Mouse (Mus musculus) right cerebral cortex, postnatal 4 days (tissue): Measurements from ENCODE around the gene Zfp90.
"Not testable (repeated sequence)": the region's sequence is repeated elsewhere in the genome, so short reads cannot be mapped to it uniquely, and the experiment has no call there.

Experiments
- DNase-seq: peaks from one replicate; pipeline ENCODE4 v3.0.0-alpha.2; 2022

Gene Zfp90

DNA sequence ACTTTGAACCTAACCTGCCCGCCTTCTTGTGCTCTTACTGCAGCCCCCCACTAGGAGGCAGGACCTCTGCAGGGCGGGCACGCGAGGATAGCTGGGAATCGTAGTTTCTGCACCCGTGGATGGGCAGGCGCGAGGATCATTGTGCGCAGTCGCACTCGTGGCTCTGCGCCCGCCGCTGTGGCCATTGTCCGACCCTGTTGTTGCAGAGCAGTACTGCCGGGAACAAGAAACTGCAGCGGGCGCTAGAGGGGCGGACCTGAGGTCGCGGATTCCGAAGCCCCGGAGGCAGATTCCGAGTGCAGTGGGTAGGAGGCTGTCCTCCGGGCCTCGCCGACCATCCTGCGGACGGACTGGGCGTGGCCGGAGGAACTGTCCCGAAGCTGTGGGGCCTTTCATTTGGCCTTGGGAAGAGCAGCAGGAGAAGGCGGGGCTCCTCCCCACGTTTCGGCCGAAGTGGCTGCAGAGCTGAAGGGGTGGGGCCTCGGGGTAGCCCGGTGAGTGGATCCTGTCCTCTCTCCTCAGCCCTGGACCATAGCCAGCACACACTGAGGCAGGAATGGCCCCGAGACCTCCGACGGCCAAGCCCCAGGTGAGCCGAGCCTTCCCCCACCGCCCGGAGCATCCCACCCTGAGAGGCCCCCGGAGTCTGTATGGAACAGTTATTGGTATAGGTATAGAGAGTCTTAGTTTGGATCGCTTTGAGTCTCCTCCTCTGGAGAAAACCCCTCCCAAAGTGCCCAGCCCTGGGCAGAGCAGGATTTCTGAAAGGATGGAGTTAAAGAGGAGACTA is at the start of gene Zfp90:
Gene Zfp90 (plus strand): TSS at position 146 of the 790 bp plus-strand sequence.
- peak; percentile 94 for DNase-seq

DNA sequence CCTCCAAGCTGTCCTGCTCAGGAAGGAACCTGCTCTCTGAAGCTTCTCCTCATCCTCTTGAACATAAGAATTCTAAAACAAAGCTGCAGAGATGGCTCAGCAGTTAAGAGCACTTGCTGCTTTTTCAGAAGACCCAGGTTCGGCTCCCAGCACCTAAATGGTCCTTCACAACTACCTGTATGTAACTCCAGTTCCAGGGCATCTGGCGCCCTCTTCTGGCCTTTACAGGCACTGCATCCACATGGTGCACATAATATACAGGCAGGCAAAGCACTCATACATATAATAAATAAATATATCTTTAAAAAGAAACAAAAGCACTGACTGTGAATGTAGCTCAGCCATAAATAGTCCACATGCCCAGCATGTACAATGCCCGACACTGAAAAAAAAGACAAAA is 46.6 kb upstream of the Zfp90 start:
- DNase-seq: peak; percentile 9

DNA sequence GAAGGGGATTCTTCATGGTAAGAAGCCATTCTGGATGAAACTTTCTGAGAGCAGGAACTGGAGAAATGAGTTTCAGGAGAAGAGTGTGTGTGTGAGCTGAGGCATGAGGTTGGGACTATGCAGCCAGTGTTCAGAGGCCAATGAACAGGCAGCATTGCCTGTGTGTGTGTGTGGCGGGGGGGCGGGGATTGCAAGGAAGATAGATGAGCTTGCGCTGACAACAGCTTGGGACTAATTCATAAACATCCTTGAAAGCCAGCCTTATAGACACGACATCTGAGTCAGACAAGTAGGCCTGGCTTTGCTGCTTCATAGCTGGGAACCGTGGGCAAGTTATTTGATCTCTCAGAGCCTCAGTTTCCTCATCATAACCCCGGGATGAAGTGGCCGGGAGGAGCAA is 46.1 kb upstream of the Zfp90 start:
- DNase-seq: no peak

DNA sequence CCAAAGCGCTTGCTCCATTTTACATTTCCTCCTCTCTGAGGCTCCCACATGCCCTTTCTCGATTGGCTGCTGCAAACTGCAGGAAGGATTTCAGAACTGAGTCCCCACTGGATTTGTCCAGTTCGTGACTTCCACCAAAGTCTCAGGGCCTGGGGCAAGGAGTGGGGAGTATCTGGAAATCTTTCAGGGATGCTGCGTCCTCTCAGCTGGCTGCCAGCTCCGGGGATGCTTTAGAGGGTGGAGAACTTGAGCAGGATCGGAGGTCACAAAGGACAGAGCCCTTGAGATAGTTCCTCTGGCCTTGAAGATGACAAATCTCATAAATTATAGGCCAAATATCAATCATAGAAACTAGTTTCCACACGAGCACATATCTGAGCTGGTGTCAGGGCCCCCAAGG is 39.2 kb upstream of the Zfp90 start:
- DNase-seq: no peak

DNA sequence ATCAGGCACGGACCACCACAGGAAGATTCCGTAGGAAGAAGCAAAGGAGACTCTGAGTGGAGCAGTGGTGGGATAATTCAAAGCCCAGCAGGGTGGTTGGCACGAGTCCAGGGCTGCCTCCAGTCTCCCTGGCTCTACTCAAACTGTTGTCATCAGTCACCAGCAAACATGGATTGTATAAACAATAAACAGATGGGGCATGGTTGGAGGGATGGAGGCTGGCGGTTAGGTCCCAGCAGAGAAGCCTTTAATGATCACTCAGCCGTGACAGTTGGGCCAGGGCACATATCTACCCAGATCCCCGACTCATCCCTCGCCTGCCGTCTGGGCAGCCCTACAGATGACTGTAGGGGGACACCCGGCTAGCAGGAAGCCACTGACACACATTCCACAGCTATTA is 38.3 kb upstream of the Zfp90 start:
- DNase-seq: peak; percentile 46

DNA sequence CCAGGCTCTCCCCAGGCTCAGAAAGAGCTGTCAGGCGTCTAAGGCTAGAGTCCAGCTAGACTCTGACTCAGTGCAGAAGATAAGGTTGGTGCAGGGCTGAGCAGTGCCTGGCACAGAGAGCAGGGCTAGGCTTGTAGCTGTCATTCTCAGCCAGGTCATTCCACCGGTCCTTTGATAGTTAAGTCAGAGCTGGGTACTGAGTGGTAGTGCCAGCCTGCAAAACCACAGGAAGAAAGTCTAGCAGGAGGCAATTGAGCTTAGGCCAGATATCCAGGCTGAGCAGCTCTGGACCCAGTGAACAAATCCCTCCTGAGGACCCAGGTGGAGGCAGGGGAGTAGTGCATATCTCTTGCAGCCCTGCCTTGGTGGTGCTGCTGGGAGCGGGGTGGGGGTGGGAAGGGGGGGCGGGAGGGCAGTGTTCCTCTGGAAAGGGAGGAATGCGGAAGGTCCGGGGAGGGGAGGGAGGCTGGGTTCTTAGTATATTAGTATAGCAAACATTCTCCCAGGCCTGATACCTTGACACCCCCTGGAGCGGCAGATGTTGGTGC is 36.6 kb upstream of the Zfp90 start:
- no peak for DNase-seq

DNA sequence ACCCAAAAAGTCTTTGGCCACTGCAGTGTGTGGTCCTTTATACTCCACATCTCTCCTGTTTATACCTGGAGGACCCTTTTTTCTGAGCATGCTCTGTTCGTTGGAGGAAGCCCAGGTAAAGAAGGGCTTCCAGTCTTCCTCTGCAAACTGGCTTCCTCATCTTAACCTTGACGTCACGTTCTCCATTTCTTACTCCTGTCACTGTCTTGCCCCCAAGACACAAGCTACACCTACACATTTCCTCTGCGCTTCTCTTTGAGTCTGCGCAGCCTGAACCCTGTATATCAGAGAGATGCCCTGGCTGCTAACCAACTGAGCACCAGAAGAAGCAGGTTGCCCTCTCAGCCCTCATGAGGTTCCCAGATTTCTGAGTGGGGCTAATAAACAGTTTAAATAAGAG is 35.8 kb upstream of the Zfp90 start:
- no peak for DNase-seq

DNA sequence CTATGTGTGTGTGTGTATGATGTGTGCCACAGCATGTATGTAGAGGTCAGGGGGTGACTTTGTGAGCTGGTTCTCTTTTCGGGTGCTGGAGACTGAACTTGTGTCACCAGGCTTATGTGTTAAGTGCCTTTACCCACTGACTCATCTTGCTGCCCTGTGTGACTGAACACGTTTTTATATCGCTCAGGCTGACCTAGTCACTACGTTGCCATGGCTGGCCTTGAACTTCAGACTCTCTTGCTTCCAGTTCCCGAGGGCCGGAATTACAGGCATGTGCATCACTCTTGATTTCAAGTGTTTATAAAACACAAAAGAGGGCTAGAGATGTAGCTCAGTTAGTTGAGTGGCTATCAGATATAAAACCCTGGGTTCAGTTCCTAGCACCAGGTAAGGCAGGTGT is 34.1 kb upstream of the Zfp90 start:
- DNase-seq: no peak

DNA sequence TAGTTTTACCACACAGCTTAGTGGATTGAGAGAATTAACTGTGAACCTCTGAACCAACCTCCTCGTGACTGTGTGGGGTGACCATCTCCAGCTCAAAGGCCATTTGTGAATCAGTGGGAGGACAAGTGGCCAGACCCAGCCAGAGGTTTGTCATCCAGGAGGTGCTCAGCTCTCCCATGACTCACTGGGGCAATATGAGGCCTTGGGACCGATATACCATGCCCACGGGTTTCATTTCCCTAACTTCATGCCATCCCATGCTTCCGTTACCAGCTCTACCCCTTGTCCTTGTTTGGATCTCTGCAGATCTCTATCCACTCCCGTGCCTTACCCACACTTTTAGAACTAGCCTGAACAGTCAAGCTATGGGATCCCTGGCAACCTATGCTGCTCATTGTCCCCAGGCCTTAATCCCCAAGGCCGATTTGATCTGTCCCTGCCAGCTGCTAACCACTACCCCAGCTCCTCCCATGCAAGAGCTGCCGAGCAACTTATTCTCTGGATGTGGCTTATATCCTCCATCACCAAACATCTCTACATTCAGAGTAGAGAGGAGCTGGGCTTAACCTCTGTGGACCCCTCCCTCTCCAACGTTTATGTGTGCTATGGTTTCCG is 27.2 kb upstream of the Zfp90 start:
- DNase-seq: no peak

DNA sequence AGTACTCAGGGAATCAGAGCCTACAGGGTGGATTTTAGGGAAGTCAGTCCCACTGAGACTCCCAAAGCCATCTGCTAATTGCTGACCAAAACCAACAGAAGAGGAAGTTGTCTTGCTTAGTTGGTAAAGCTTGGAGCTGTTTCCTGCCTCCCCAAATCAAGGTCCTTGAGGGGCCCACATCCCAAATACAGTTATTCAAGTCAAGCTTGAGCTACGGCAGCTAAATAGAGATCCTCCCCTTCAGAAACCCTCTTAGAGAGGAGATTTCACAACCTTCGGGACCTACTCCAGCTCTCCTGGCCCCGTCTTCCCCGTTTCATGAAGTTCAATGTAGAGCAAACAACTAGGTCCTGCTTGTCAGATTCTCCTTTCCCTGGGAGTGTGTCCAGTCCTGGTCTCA is 20.6 kb upstream of the Zfp90 start:
- no peak for DNase-seq

DNA sequence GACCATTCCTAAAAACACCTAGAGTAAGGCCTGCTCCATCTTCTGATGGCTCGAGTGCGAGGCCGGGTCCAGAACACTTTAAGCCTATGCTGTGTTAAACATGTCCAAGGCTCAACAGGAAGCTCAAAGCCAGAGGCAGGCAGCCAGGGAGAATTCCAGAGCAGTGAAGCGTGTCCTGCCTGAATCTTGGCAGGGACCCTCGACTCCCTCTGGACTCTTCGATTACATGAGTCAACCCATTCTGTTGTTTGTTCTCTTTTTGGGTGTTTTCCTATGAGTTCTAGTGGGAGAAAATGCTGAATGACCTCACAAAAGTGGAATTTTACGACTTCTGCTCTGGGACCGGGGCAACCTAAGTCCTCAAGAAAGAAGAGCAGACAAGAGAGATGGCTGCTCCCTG is 15.4 kb upstream of the Zfp90 start:
- peak; percentile 23 for DNase-seq

DNA sequence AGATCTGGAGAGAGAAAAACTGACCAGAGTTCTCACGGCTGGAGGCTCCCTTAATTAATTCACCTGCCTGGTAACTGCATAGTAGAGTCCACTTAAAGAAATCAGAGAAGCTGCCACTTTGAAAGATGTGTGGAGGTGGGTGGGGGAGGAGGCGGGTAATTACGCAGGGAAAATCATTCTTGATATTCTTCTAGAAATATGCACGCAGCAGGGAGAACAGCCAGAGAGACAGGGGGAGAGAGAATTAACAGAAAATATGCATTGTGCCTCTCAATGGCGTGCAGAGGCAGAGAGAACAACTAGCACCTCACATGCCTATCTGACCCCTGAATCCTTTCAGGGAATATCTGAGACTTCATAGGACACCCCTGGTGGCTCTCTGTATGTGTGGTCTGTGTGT is 14.9 kb upstream of the Zfp90 start:
- DNase-seq: no peak

DNA sequence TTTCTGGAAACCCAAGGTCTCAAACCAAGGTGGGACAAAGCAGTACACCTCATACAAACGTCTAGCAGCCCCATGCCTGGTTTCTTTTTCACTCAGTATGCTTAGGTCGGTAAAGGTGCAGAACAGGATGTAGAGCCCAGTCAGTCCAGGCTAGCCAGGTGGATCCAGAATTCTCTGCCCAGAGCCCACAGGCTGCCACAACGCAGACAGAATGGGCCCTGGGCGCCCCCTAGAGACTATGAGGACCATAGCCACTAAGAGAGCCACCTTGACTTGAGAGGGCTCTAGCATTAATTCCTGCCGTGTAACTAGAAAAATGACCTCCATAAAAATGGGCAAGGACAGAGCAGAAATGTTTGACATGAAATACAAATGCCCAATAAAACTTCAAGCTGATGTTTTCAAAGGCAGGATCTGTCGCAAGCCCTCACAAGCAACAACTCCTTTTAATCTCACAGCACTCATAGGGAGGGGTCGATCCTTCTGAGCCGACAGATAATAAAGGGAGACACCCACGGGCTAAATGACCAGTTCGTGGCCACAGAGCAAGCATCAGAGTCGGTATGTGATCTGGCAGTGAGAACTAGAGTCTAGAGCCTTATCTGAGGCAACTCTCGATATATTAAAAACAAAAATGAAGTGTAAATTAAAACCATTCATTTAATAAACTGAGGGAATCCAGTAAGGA is 11.7 kb upstream of the Zfp90 start:
- peak; percentile 55 for DNase-seq

DNA sequence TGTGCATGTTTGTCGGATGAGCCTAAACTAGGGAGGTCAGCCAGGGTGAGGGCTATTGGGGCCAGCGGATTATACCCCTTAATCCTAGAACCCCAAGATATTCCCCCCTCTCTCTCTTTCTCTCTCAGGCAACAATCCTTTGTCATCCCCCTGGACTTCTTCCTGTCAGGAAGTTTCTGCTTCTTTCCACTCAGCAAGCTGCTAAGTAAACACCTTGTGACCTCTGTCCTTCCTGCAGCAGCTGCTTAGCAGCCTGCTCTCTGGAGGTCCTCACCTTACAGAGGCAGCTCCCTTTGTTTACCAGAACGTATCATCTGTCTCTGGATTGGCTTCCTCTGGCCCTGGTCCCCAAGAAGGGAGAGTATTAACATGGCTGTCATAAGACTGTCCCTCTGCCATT is 10.3 kb upstream of the Zfp90 start:
- DNase-seq: no peak

DNA sequence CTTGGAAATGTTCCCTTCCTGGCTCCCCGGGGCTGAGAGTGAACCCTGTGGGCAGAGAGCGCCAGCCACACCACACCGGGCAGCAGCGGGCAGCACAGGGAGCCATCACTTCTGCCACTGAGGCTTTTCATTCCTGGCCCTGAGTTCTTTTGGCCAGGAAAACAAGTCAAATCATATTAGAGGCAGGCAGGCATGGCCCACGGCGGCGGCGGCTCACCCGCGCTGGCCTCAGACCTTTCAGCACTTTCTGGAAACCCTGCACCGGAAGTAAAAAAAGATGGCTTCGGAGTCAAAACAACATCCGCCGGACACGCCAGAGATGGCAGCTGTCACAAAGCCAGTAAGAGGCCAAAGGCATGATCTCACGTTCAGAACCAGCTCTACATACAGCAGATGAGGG is 9.3 kb upstream of the Zfp90 start:
- no peak for DNase-seq

DNA sequence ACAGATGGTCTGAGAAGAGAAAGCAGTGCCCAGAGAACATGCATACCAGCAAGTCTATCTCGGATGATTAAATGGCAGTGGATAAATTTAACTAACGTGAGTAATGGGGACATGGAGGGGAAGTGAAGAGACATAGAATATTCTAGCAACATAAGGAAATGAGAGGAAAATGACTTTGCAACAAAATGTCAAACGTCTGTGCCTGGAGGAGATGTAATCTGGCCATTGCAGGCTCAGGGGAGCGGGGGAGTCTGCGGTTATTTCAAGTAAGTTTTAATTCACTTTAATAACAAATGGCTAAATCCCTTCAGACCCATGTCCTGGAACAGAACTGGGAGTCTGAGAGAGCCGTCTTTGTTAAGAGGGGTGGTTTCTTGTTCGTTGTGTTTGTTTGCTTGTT is 5.1 kb upstream of the Zfp90 start:
- no peak for DNase-seq

DNA sequence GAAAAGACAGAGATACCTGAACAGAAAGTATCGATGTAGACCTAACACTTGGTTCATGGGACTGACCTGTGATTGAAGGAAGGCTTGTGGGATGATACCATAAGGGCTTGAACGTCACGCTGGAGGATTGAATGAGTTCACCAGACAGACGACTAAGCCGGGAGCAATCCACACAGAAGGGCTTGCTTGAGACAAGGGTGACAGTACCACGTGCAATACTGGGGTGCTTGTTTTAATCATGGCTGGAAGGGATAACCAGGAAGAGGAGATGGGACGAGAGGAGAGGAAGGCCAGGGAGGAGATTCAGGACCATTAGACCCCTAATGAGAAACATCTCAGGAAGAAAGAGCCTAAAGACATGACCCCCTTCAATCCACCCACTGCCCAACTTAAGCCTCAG is 4.6 kb upstream of the Zfp90 start:
- DNase-seq: no peak

DNA sequence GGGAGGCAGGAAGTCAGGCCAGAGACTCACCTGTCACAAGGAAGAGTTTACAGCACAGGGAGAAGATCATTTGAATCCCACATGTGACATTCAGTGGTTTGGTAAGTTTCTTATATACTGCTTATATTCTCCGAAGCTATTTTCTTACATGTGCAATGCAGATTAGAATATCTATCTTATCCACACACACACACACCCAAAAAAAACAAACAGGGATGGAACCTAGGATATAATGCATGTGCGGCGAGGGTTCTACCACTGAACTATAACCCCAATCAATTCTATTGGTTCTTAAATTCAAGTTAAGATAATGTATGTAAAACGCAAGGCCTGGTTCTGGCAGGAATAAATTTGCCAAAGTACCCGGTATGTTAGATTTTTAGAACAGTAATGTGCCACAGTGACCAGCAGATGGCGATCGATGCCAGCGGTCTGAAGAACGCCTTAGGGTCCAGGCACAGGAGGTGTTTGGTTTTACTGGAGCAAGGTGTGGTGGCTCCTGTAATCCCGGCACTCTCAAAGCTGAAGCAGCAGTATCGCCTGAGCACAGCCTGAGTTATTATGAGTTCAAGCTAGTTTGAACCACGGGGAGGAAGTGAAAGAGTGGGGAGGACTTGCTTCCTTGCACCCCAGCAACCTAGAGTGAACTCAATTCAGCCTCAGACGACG is 3.2 kb upstream of the Zfp90 start:
- DNase-seq: peak; percentile 71

DNA sequence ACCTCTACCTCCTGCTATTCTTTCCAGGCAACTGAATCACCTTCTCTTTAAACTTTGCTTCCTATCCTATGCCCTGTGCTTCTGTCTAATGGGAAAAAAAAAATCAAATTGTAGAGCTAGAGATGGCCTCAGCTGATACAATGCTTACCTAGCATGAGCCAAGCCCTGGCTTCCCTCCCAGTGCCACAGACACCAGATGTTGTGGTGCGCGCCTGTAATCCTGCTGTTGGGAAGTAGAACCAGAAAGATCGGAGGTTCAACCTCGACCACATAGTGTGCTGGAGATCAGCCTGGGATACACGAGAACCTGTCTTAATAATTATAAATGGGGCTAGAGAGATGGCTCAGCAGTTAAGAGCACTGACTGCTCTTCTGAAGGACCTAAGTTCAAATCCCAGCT is 2.6 kb downstream of the Zfp90 start:
- no peak for DNase-seq

DNA sequence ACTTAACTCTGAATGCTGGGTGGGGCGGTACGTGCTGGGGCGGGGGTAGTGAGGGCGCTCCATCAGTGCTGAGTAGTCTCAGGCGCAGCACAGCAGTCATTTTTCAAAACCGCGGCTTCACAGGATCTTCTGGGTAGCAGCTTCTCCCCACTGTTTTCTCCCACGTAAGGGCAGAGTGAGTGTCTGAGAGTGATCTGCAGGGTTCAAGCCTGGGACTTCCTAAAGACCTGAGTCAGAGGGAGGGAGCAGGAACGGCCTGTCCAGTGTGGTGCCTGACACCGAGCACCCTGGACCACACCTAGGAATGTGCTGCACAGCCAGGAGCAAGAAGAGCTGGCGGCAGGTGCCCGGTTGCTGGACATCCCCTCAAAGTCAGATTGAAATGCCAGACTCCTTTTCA is 16.0 kb downstream of the Zfp90 start:
- DNase-seq: no peak

DNA sequence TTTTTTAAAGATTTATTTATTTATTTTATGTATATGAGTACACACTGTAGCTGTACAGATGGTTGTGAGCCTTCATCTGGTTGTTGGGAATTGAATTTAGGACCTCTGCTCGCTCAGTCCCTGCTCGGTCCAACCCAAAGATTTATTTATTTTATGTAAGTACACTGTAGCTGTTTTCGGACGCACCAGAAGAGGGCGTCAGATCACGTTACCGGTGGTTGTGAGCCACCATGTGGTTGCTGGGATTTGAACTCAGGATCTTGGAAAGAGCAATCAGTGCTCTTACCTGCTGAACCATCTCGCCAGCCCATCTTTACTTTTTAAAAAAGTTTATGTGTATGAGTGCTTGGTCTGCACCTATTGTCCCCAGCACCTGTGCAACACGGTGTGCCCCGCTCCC is 16.8 kb downstream of the Zfp90 start:
- DNase-seq: not testable (repeated sequence)

DNA sequence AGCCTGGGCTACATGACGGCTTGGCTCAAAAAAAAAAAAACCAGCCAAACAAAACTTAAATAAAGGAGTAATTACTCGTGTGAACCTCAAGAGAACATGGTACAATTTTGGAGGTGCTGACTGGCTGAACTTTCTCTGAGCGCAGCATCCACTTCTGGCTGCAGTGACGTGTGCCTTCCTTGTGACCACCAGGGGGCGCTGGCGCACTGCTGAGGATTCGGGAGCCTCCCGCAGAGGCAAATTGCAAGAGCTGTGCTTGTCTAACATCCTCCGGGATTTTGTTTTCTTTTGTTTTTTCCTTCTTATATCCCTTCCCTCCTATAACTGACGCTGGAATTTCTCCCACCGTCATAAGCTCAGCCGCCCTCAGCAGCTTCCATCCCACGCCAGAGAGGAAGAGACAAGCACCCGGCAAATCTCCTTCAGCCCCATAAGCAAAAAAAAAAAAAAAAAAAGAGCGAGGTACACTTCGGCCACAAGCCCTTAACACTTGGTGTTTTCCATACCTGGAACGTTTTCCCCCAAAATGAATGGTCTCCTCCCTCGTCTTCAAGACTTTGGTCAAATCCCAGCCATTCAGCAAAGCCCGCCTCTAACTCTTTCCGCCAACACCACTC is 17.9 kb downstream of the Zfp90 start:
- peak; percentile 98 for DNase-seq

DNA sequence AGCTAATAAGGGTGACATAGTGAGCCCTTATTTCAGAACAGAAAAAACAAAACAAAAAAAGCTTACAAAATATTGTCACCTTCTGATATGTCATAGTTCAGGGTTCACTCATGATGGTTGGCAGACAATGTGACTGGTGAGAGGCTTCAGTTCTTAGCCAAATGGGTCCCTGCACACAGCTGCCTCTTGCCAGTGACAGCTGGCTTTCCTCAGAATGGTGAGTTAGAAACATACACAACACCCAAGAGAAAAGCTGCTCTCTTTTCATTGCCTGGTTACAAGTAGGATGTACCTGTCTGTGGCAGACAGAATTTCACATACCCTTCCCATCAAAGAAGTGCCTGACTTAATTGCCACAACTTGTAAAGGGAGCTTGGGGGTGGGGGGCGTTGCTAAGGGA is 18.5 kb downstream of the Zfp90 start:
- DNase-seq: no peak
